Mouse (Mus musculus) stomach, embryonic 15.5 days (tissue): ENCODE data around the gene Fndc5. TPM values are rescaled to one million over a fixed set of nuclear protein-coding genes. Genes with fewer than 3 reads are reported as not detected.

ENCODE experiments used
- ATAC-seq: fragments of 200-750 bp; cut with Nextera tagmentation; 2 replicates; pipeline ENCODE4 v1.8.0; 2017; ENCODE audit warnings: low read depth, moderate number of reproducible peaks, moderate TSS enrichment; ENCODE audit not compliant: insufficient read depth, low FRiP score
- H3K27ac ChIP-seq: fragments of 300-500 bp; sonication (generic); 2 replicates; pipeline ENCODE4 v1.5.1; 2015; ENCODE audit warnings: mild to moderate bottlenecking, inconsistent platforms
- H3K27me3 ChIP-seq: fragments of 300-500 bp; sonication (generic); replicated peaks from 2 replicates; pipeline ENCODE4 v1.6.1; 2015; ENCODE audit warnings: inconsistent platforms
- H3K36me3 ChIP-seq: fragments of 300-500 bp; sonication (generic); 2 replicates; pipeline ENCODE4 v1.6.1; 2015; ENCODE audit warnings: inconsistent platforms
- H3K4me1 ChIP-seq: fragments of 300-500 bp; sonication (generic); 2 replicates; pipeline ENCODE4 v1.6.1; 2015; ENCODE audit warnings: inconsistent platforms
- H3K4me2 ChIP-seq: fragments of 300-500 bp; sonication (generic); 2 replicates; pipeline ENCODE4 v1.6.1; 2015; ENCODE audit warnings: mild to moderate bottlenecking, inconsistent platforms
- H3K4me3 ChIP-seq: fragments of 300-500 bp; sonication (generic); replicated peaks from 2 replicates; pipeline ENCODE4 v1.5.1; 2015; ENCODE audit warnings: inconsistent platforms
- H3K9ac ChIP-seq: fragments of 300-500 bp; sonication (generic); 2 replicates; pipeline ENCODE4 v1.6.1; 2015; ENCODE audit warnings: inconsistent platforms
- H3K9me3 ChIP-seq: fragments of 300-500 bp; sonication (generic); 2 replicates; pipeline ENCODE4 v1.6.1; 2016; ENCODE audit warnings: inconsistent platforms
- WGBS: fragments of 180-500 bp; shearing (Covaris S2); methylation state at CpG from one replicate; pipeline ENCODE4 v1.1.7; 2015; 5-methylcytosine and 5-hydroxymethylcytosine counted together
- polyA plus RNA-seq: library from polyadenylated mRNA; unstranded; fragments of >200 nt; fragmentation: Nextera tagmentation; extraction: Ambion mirVana; gene quantifications from 2 replicates; pipeline ENCODE4 v1.2.1, GENCODE M21; 2015

The Fndc5 gene
- polyA plus RNA-seq, 1 experiment from 2014 or later, result 2.8 TPM

GRCm38 (mm10) chr4:129151276-129151811 lies 14.5 kb downstream of the Fndc5 start:
- WGBS, result 69% methylated on average over 4 of the region's 4 CpGs

GRCm38 (mm10) chr4:129157541-129157940 lies 20.7 kb downstream of the Fndc5 start:
- peaks cover 15% of the 10 kb centered on the region; the same call in 1 of the 2 replicates for H3K36me3 ChIP-seq
- no peak for ATAC-seq
- no peak overlapping the region for H3K27ac ChIP-seq
- no peak overlapping the region for H3K9ac ChIP-seq
- no peaks in the 10 kb centered on the region for H3K27me3 ChIP-seq
- WGBS, result 61% methylated on average over 5 of the region's 5 CpGs
- no peaks in the 10 kb centered on the region; the same call in 1 of the 2 replicates for H3K4me1 ChIP-seq
- H3K4me3 ChIP-seq, result no peak overlapping the region
- no peaks in the 10 kb centered on the region for H3K9me3 ChIP-seq
- H3K4me2 ChIP-seq, result no peak overlapping the region

More at GRCm38 (mm10) chr4:129151276-129151811, 14.5 kb downstream of the Fndc5 start:
- H3K9me3 ChIP-seq, result no peaks in the 10 kb centered on the region
- H3K4me2 ChIP-seq, result no peak overlapping the region
- H3K36me3 ChIP-seq, result peaks cover 27% of the 10 kb centered on the region; the same call in 1 of the 2 replicates
- no peak overlapping the region for H3K27ac ChIP-seq
- 0 out of 2 replicates have a peak, but pooled peaks cover 3% of the 10 kb centered on the region for H3K4me1 ChIP-seq
- ATAC-seq, result no peak
- H3K4me3 ChIP-seq, result no peak overlapping the region
- H3K27me3 ChIP-seq, result no peaks in the 10 kb centered on the region
- no peak overlapping the region for H3K9ac ChIP-seq

- Histone ChIP-seq H3K9ac (no peak overlapping the region), H3K4me1 (no peaks in the 10 kb centered on the region; the same call in 1 of the 2 replicates), H3K9me3 (no peaks in the 10 kb centered on the region), H3K4me3 (no peak overlapping the region), H3K36me3 (peaks cover 12% of the 10 kb centered on the region; the same call in 1 of the 2 replicates), H3K27ac (no peak overlapping the region), H3K27me3 (no peaks in the 10 kb centered on the region), H3K4me2 (no peak overlapping the region)
- 45% methylated on average over 3 of the region's 3 CpGs for WGBS
- ATAC-seq, result no peak
These were observed 21.8 kb downstream of the Fndc5 start for GRCm38 (mm10) chr4:129158549-129158948.

- H3K9me3 ChIP-seq, result no peaks in the 10 kb centered on the region
- no peak overlapping the region for H3K27ac ChIP-seq
- WGBS, result 90% methylated on average over 1 of the region's 1 CpGs
- no peak overlapping the region for H3K4me3 ChIP-seq
- no peak for ATAC-seq
- no peak overlapping the region for H3K4me2 ChIP-seq
- 0 out of 2 replicates have a peak, but pooled peaks cover 8% of the 10 kb centered on the region for H3K36me3 ChIP-seq
- no peaks in the 10 kb centered on the region; the same call in 1 of the 2 replicates for H3K4me1 ChIP-seq
- no peaks in the 10 kb centered on the region for H3K27me3 ChIP-seq
- no peak overlapping the region for H3K9ac ChIP-seq
These were observed 24.3 kb downstream of the Fndc5 start for GRCm38 (mm10) chr4:129161076-129161475.

GRCm38 (mm10) chr4:129161581-129162255 lies 24.9 kb downstream of the Fndc5 start:
- Histone ChIP-seq H3K4me1 (no peaks in the 10 kb centered on the region; the same call in 1 of the 2 replicates), H3K4me3 (no peak overlapping the region), H3K4me2 (no peak overlapping the region), H3K9me3 (no peaks in the 10 kb centered on the region), H3K36me3 (0 out of 2 replicates have a peak, but pooled peaks cover 8% of the 10 kb centered on the region), H3K27ac (no peak overlapping the region), H3K27me3 (no peaks in the 10 kb centered on the region), H3K9ac (no peak overlapping the region)
- no peak for ATAC-seq
- WGBS, result 82% methylated on average over 4 of the region's 4 CpGs

GRCm38 (mm10) chr4:129172529-129172928 lies 35.7 kb downstream of the Fndc5 start:
- Histone ChIP-seq H3K4me1 (no peaks in the 10 kb centered on the region), H3K4me2 (no peak overlapping the region), H3K9ac (no peak overlapping the region), H3K36me3 (peaks cover 33% of the 10 kb centered on the region), H3K27me3 (no peaks in the 10 kb centered on the region), H3K4me3 (no peak overlapping the region), H3K9me3 (no peaks in the 10 kb centered on the region), H3K27ac (no peak overlapping the region)
- WGBS, result 78% methylated on average over 1 of the region's 1 CpGs
- ATAC-seq, result no peak

- no peak for ATAC-seq
- Histone ChIP-seq H3K4me2 (no peak overlapping the region), H3K27ac (no peak overlapping the region), H3K27me3 (no peaks in the 10 kb centered on the region), H3K4me3 (no peak overlapping the region), H3K4me1 (no peaks in the 10 kb centered on the region), H3K36me3 (peaks cover 8% of the 10 kb centered on the region; the same call in 1 of the 2 replicates), H3K9ac (no peak overlapping the region), H3K9me3 (no peaks in the 10 kb centered on the region)
- WGBS, result 60% methylated on average over 1 of the region's 1 CpGs
These were observed 42.8 kb downstream of the Fndc5 start for GRCm38 (mm10) chr4:129179560-129179959.

- Histone ChIP-seq H3K9ac (peak overlapping the region; percentile 71; the same call in 1 of the 2 replicates), H3K9me3 (no peaks in the 10 kb centered on the region), H3K27me3 (no peaks in the 10 kb centered on the region), H3K36me3 (no peaks in the 10 kb centered on the region), H3K4me2 (peak overlapping the region; percentile 69), H3K4me1 (peaks cover 12% of the 10 kb centered on the region), H3K4me3 (peak overlapping the region; percentile 92), H3K27ac (peak overlapping the region; percentile 81; the same call in 1 of the 2 replicates)
- ATAC-seq, result no peak
- WGBS, result 34% methylated on average over 5 of the region's 5 CpGs
These were observed 51.4 kb downstream of the Fndc5 start for GRCm38 (mm10) chr4:129188041-129188659.

GRCm38 (mm10) chr4:129188803-129189541 lies 52.2 kb downstream of the Fndc5 start:
- Histone ChIP-seq H3K27ac (peak overlapping the region; percentile 81), H3K4me1 (peaks cover 12% of the 10 kb centered on the region), H3K9ac (peak overlapping the region; percentile 71), H3K27me3 (no peaks in the 10 kb centered on the region), H3K4me3 (peak overlapping the region; percentile 92), H3K9me3 (no peaks in the 10 kb centered on the region), H3K36me3 (no peaks in the 10 kb centered on the region), H3K4me2 (peak overlapping the region; percentile 69)
- peak; percentile 11; the same call in 1 of the 2 replicates for ATAC-seq
- under 1% methylated on average over 66 of the region's 74 CpGs for WGBS

GRCm38 (mm10) chr4:129189542-129190519 lies 53.0 kb downstream of the Fndc5 start, which contains the start of the genes S100pbp and Yars:
Gene S100pbp (minus strand): TSS chr4:129189727.
Gene Yars (plus strand): TSS chr4:129189760.
- Histone ChIP-seq H3K4me1 (peaks cover 12% of the 10 kb centered on the region), H3K27ac (peak within 1 kb of the TSS; percentile 89), H3K9me3 (no peaks in the 10 kb centered on the region), H3K36me3 (no peaks in the 10 kb centered on the region), H3K27me3 (no peaks in the 10 kb centered on the region), H3K4me2 (peak within 1 kb of the TSS; percentile 69), H3K9ac (peak within 1 kb of the TSS; percentile 71), H3K4me3 (peak within 1 kb of the TSS; percentile 92)
- under 1% methylated on average over 55 of the region's 58 CpGs for WGBS
- peak; percentile 86 for ATAC-seq
